Mouse (Mus musculus): ENCODE results near the gene Twnk.

The Twnk gene

GRCm38 (mm10) chr19:45005444-45005843 lies at the start of gene Twnk:
Twnk (plus strand) TSS chr19:45005663.
- peak; percentile 82 for DNase-seq (ENCODE audit: low read depth)

GRCm38 (mm10) chr19:44959633-44960032 lies 45.8 kb upstream of the Twnk start:
- no peak for DNase-seq (ENCODE audit: low read depth)

- no peak for DNase-seq (ENCODE audit: low read depth)
Measured at GRCm38 (mm10) chr19:44965978-44966377, 39.5 kb upstream of the Twnk start.

- DNase-seq (ENCODE audit: low read depth) = no peak
Measured at GRCm38 (mm10) chr19:44968329-44968728, 37.1 kb upstream of the Twnk start.

- no peak for DNase-seq (ENCODE audit: low read depth)
Measured at GRCm38 (mm10) chr19:44976636-44977035, 28.8 kb upstream of the Twnk start.

- no peak for DNase-seq (ENCODE audit: low read depth)
Measured at GRCm38 (mm10) chr19:44977148-44977547, 28.3 kb upstream of the Twnk start.

GRCm38 (mm10) chr19:44980787-44981186 lies 24.7 kb upstream of the Twnk start:
- DNase-seq (ENCODE audit: low read depth) = no peak

- DNase-seq (ENCODE audit: low read depth) = no peak
Measured at GRCm38 (mm10) chr19:44982477-44983115, 22.9 kb upstream of the Twnk start.

GRCm38 (mm10) chr19:44983366-44983765 lies 22.1 kb upstream of the Twnk start:
- DNase-seq (ENCODE audit: low read depth) = no peak

GRCm38 (mm10) chr19:44984420-44984819 lies 21.0 kb upstream of the Twnk start:
- DNase-seq (ENCODE audit: low read depth) = no peak

- DNase-seq (ENCODE audit: low read depth) = no peak
Measured at GRCm38 (mm10) chr19:44985159-44985988, 20.1 kb upstream of the Twnk start.

- no peak for DNase-seq (ENCODE audit: low read depth)
Measured at GRCm38 (mm10) chr19:44987004-44987403, 18.5 kb upstream of the Twnk start.

GRCm38 (mm10) chr19:44987851-44988250 lies 17.6 kb upstream of the Twnk start:
- no peak for DNase-seq (ENCODE audit: low read depth)

GRCm38 (mm10) chr19:44988321-44988720 lies 17.1 kb upstream of the Twnk start:
- no peak for DNase-seq (ENCODE audit: low read depth)

- DNase-seq (ENCODE audit: low read depth) = no peak
Measured at GRCm38 (mm10) chr19:44988831-44989566, 16.5 kb upstream of the Twnk start, which contains the start of gene Sema4g. Sema4g (plus strand) TSS chr19:44989101.

- DNase-seq (ENCODE audit: low read depth) = no peak
Measured at GRCm38 (mm10) chr19:44989567-44990495, 15.6 kb upstream of the Twnk start.

- no peak for DNase-seq (ENCODE audit: low read depth)
Measured at GRCm38 (mm10) chr19:44991031-44991430, 14.4 kb upstream of the Twnk start.

- no peak for DNase-seq (ENCODE audit: low read depth)
Measured at GRCm38 (mm10) chr19:44992246-44992645, 13.2 kb upstream of the Twnk start.

GRCm38 (mm10) chr19:44992712-44993111 lies 12.8 kb upstream of the Twnk start:
- DNase-seq (ENCODE audit: low read depth) = no peak

- no peak for DNase-seq (ENCODE audit: low read depth)
Measured at GRCm38 (mm10) chr19:44997786-44998185, 7.7 kb upstream of the Twnk start.

- DNase-seq (ENCODE audit: low read depth) = no peak
Measured at GRCm38 (mm10) chr19:44999647-45000046, 5.8 kb upstream of the Twnk start.

- DNase-seq (ENCODE audit: low read depth) = no peak
Measured at GRCm38 (mm10) chr19:45002301-45002700, 3.2 kb upstream of the Twnk start.
